Mouse (Mus musculus): ENCODE results near the gene Slc1a2.

DNA sequence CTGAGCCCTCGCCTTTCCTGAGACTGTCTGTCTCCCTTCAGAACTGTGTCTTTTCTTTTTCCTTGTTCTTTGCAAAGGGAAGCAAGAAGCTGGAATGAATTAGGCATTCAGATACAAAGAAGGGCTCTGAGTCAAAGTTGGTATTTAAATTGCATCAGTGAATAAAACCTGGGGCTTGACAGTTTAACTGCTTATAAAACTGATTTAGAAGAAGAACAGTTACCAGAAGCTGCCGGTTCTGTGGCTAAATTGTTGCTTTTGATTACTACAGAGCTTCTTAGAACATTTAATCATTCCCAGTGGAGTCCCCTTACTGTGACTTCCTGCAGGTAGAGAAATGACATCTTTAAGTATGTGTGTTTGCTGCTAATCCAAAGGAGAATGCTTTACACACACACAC is 16.1 kb downstream of the Slc1a2 start:
- TF ChIP-seq CTCF (IDR thresholded peaks at IDR 0.05; ENCODE audit: borderline replicate concordance, insufficient read depth, low read length) (no peak), POLR2A (IDR thresholded peaks at IDR 0.05; ENCODE audit: low read depth, low read length) (no peak)
